Mouse (Mus musculus): ENCODE measurements around the gene Garnl3.
A peak's percentile ranks its signal among the peaks of the same experiment; 100 is the strongest.

The Garnl3 gene

GRCm38 (mm10) chr2:32978675-32979074, 152.8 kb downstream of the Garnl3 start:
- no peak for DNase-seq (ENCODE audit: low read depth in 2 of 2, low spot score in 2 of 2)

- no peak for DNase-seq (ENCODE audit: low read depth in 2 of 2, low spot score in 2 of 2)
Observed at GRCm38 (mm10) chr2:32977114-32977513, 154.3 kb downstream of the Garnl3 start.

GRCm38 (mm10) chr2:32974216-32974615, 157.2 kb downstream of the Garnl3 start:
- DNase-seq (ENCODE audit: low read depth in 2 of 2, low spot score in 2 of 2), result no peak

GRCm38 (mm10) chr2:32971235-32971634, 160.2 kb downstream of the Garnl3 start:
- DNase-seq (ENCODE audit: low read depth in 2 of 2, low spot score in 2 of 2), result no peak

GRCm38 (mm10) chr2:32969326-32969725, 162.1 kb downstream of the Garnl3 start:
- DNase-seq (ENCODE audit: low read depth in 2 of 2, low spot score in 2 of 2), result no peak

- no peak for DNase-seq (ENCODE audit: low read depth in 2 of 2, low spot score in 2 of 2)
Observed at GRCm38 (mm10) chr2:32968024-32968614, 163.3 kb downstream of the Garnl3 start.

GRCm38 (mm10) chr2:32966689-32967631, 164.5 kb downstream of the Garnl3 start:
- DNase-seq (ENCODE audit: low read depth in 2 of 2, low spot score in 2 of 2), result peak; percentile 66

- no peak for DNase-seq (ENCODE audit: low read depth in 2 of 2, low spot score in 2 of 2)
Observed at GRCm38 (mm10) chr2:32966184-32966688, 165.2 kb downstream of the Garnl3 start.

- no peak for DNase-seq (ENCODE audit: low read depth in 2 of 2, low spot score in 2 of 2)
Observed at GRCm38 (mm10) chr2:32965511-32966183, 165.8 kb downstream of the Garnl3 start.

GRCm38 (mm10) chr2:32964659-32965457, 166.6 kb downstream of the Garnl3 start:
- DNase-seq (ENCODE audit: low read depth in 2 of 2, low spot score in 2 of 2), result no peak

GRCm38 (mm10) chr2:32963981-32964380, 167.5 kb downstream of the Garnl3 start:
- DNase-seq (ENCODE audit: low read depth in 2 of 2, low spot score in 2 of 2), result no peak

- no peak for DNase-seq (ENCODE audit: low read depth in 2 of 2, low spot score in 2 of 2)
Observed at GRCm38 (mm10) chr2:32963544-32963943, 167.9 kb downstream of the Garnl3 start.

GRCm38 (mm10) chr2:32962875-32963220, 168.6 kb downstream of the Garnl3 start:
- peak; percentile 60 to 63 for DNase-seq (ENCODE audit: low read depth in 2 of 2, low spot score in 2 of 2)

GRCm38 (mm10) chr2:32962062-32962874, 169.2 kb downstream of the Garnl3 start:
- DNase-seq (ENCODE audit: low read depth in 2 of 2, low spot score in 2 of 2), result no peak

- DNase-seq (ENCODE audit: low read depth in 2 of 2, low spot score in 2 of 2), result peak; percentile 93 to 96
Observed at GRCm38 (mm10) chr2:32961192-32961995, 170.1 kb downstream of the Garnl3 start, which contains the start of the genes Rpl12 and Lrsam1. Gene Rpl12, plus strand, starts transcription at chr2:32961559. Gene Lrsam1, minus strand, starts transcription at chr2:32961614.

GRCm38 (mm10) chr2:32960273-32960672, 171.2 kb downstream of the Garnl3 start:
- no peak for DNase-seq (ENCODE audit: low read depth in 2 of 2, low spot score in 2 of 2)

GRCm38 (mm10) chr2:32957344-32957743, 174.1 kb downstream of the Garnl3 start:
- no peak for DNase-seq (ENCODE audit: low read depth in 2 of 2, low spot score in 2 of 2)

- DNase-seq (ENCODE audit: low read depth in 2 of 2, low spot score in 2 of 2), result no peak
Observed at GRCm38 (mm10) chr2:32954581-32954980, 176.9 kb downstream of the Garnl3 start.

- DNase-seq (ENCODE audit: low read depth in 2 of 2, low spot score in 2 of 2), result no peak
Observed at GRCm38 (mm10) chr2:32947454-32947853, 184.0 kb downstream of the Garnl3 start.
